Mouse (Mus musculus) lung, adult 2 months (tissue): ENCODE data around the gene Fgf12. TPM values are rescaled to one million over a fixed set of nuclear protein-coding genes. Genes with fewer than 3 reads are reported as not detected.

Experiments used
- DNase-seq: peaks from one replicate; pipeline ENCODE4 v3.0.0; 2022
- H3K4me1 ChIP-seq: fragments of 200-500 bp; 2 replicates; pipeline ENCODE4 v1.6.1; 2011; ENCODE audit warnings: low read length; ENCODE audit not compliant: control insufficient read depth, insufficient read depth
- H3K4me3 ChIP-seq: fragments of 200-500 bp; replicated peaks from 2 replicates; pipeline ENCODE3; 2011; ENCODE audit warnings: low read depth, mild to moderate bottlenecking, control low read depth, low read length; ENCODE audit errors: extremely low read depth
- CTCF ChIP-seq: fragments of 200-500 bp; IDR thresholded peaks from 2 replicates; pipeline ENCODE4 v1.5.1; 2011; ENCODE audit warnings: mild to moderate bottlenecking, low read length, control low read depth; ENCODE audit not compliant: insufficient read depth
- POLR2A ChIP-seq: fragments of 200-500 bp; IDR thresholded peaks from 2 replicates; pipeline ENCODE4 v1.6.1; 2011; ENCODE audit warnings: low read depth, mild to moderate bottlenecking, control low read depth, low read length, borderline replicate concordance; ENCODE audit errors: extremely low read depth
- WGBS: fragments of 180-500 bp; shearing (Covaris S2); methylation state at CpG from one replicate; pipeline ENCODE4 v1.1.7; 2018; 5-methylcytosine and 5-hydroxymethylcytosine counted together
- polyA plus RNA-seq: library from polyadenylated mRNA; depleted of rRNA; stranded (reverse); fragments of >200 nt; gene quantifications from 2 replicates; pipeline ENCODE4 v1.2.3, GENCODE M21; 2012

Fgf12 gene
- polyA plus RNA-seq, 1 experiment = 0.95 TPM

- no peak overlapping the region for H3K4me3 ChIP-seq
- DNase-seq = no peak
- no peaks in the 10 kb centered on the region for H3K4me1 ChIP-seq
- WGBS = 66% methylated on average over 3 of the region's 3 CpGs
- TF ChIP-seq CTCF (no peak), POLR2A (no peak)
These were observed 180.7 kb downstream of the Fgf12 start for GRCm38 (mm10) chr16:28572212-28572611.

- DNase-seq = no peak
- Histone ChIP-seq H3K4me3 (no peak overlapping the region), H3K4me1 (no peaks in the 10 kb centered on the region)
- no peak for TF ChIP-seq POLR2A
- TF ChIP-seq CTCF = no peak
- WGBS = under 1% methylated on average over 58 of the region's 58 CpGs
These were observed 188.1 kb downstream of the Fgf12 start for GRCm38 (mm10) chr16:28564716-28565217.

DNA sequence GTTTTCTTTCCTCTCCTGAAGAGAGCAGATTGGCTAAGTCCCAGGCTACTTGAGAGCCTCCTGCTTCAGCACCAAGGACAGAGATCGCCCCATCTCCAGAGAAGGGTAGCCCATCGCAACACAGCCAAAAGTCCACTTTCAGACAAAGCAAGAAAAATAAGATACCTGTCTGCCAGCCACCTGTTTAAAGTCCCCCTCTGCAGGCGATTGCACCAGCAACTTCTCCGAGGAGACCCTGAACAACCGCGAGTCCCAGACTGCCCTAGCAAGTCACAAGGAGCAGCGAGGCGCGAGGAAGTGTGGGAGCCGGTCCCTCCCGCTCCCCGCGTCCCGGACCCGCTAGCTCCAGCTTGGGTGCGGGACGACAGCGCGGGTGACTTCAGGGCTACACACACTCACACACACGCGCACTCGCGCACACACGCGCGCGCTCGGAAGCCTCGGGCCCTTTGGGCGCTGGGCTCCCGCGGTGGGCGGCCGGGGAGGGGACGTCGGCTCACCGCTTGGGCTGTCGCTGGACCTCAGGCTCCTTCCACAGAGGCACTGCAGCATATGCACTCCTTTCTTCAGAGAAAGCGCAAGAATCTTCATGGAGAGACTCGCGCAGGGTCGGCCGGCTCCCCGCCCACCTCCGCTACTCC, 188.7 kb downstream of the Fgf12 start:
- TF ChIP-seq POLR2A (no peak), CTCF (no peak)
- 2% methylated on average over 45 of the region's 45 CpGs for WGBS
- Histone ChIP-seq H3K4me3 (no peak overlapping the region), H3K4me1 (no peaks in the 10 kb centered on the region)
- DNase-seq = no peak

DNA sequence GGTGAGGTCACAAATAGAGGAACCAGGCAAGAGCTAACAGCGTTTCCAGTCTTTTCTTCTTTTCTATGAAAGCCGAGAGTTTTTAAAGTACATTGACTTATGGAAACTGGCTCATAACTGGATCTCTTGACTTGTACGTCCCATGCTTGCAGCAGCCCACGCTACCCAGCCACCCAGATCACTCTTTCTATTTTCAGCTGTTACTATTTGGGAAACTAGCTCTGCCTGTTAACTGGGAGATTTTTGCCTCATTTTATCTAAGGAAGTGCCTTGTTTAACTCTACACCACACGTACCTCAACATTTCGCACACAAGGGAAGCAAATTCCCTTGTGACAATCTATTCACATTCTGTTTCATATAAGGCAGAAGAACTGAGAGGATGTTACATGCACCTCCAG, 190.0 kb downstream of the Fgf12 start:
- no peak for TF ChIP-seq CTCF
- TF ChIP-seq POLR2A = no peak
- H3K4me3 ChIP-seq = no peak overlapping the region
- H3K4me1 ChIP-seq = no peaks in the 10 kb centered on the region
- 73% methylated on average over 6 of the region's 6 CpGs for WGBS
- no peak for DNase-seq

DNA sequence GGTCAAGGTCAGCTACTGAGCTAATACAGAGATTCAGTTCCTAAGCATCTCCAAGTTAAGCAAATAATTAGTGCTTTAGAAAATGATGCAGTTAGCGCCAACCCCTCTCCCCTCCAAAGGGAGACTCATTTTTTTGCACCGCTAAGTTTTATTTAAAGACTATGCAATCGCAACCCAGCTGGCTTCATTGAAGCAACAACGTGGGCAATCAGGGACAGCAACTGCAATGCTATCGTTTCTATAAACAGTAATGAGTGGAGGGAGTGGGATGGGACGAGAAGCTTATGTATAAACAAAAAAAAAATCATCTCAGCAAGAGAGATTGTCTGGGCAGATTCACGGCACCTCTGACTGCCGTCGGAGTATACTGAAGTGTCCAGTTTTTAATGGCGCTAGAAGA, 197.6 kb downstream of the Fgf12 start:
- TF ChIP-seq CTCF (no peak), POLR2A (no peak)
- DNase-seq = no peak
- Histone ChIP-seq H3K4me3 (no peak overlapping the region), H3K4me1 (no peaks in the 10 kb centered on the region)
- WGBS = 65% methylated on average over 10 of the region's 10 CpGs

DNA sequence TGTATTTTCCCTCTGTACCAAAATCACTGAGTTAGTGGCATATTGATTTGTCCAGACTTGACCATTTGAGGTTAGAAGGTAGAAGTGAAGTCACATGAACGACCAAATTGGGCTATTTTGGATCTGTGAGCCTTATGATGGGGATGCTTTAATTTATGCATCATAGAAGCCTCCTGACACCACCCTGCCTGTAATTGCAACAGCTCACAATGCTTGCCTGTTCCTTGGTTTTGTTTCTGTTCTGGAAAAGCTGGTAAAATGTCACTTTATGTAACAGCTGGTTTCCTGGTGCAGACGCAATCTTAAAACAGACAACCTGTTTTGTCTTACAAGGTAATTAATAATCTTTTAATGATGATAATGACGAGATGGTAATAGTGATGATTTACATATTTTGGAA, 213.4 kb downstream of the Fgf12 start:
- 50% methylated on average over 3 of the region's 3 CpGs for WGBS
- Histone ChIP-seq H3K4me3 (no peak overlapping the region), H3K4me1 (no peaks in the 10 kb centered on the region)
- no peak for DNase-seq
- no peak for TF ChIP-seq CTCF
- TF ChIP-seq POLR2A = no peak

GRCm38 (mm10) chr16:28517596-28518524, 235.0 kb downstream of the Fgf12 start:
- TF ChIP-seq CTCF (peak; percentile 53; the same call in 1 of the 2 replicates), POLR2A (no peak)

GRCm38 (mm10) chr16:28512446-28512845, 240.4 kb downstream of the Fgf12 start:
- no peak for DNase-seq
- 28% methylated on average over 6 of the region's 6 CpGs for WGBS
- no peaks in the 10 kb centered on the region for H3K4me1 ChIP-seq
- TF ChIP-seq CTCF = no peak
- TF ChIP-seq POLR2A = no peak
- no peak overlapping the region for H3K4me3 ChIP-seq

More at GRCm38 (mm10) chr16:28517596-28518524, 235.0 kb downstream of the Fgf12 start:
- no peaks in the 10 kb centered on the region; the same call in 1 of the 2 replicates for H3K4me1 ChIP-seq
- WGBS = 19% methylated on average over 21 of the region's 21 CpGs
- H3K4me3 ChIP-seq = no peak overlapping the region
- DNase-seq = peak; percentile 49

- no peak for DNase-seq
- WGBS = 34% methylated on average over 5 of the region's 5 CpGs
- H3K4me1 ChIP-seq = no peaks in the 10 kb centered on the region
- no peak overlapping the region for H3K4me3 ChIP-seq
- TF ChIP-seq POLR2A = no peak
- TF ChIP-seq CTCF = no peak
These were observed 241.5 kb downstream of the Fgf12 start for GRCm38 (mm10) chr16:28511413-28511812.
